Mouse (Mus musculus) adrenal gland, adult 2 months (tissue): ENCODE data around the gene Bcl2l1. TPM values are rescaled to one million over a fixed set of nuclear protein-coding genes. Genes with fewer than 3 reads are reported as not detected.
A peak's percentile ranks its signal among the peaks of the same experiment; 100 is the strongest.

ENCODE experiments used
- DNase-seq: peaks from one replicate; pipeline ENCODE4 v3.0.0; 2021
- long read RNA-seq: library from polyadenylated mRNA; stranded (forward); transcript quantifications from one replicate; pipeline ENCODE4 v2.0.0, GENCODE M21; 2021
- polyA plus RNA-seq: library from polyadenylated mRNA; depleted of rRNA; stranded (reverse); fragments of >200 nt; gene quantifications from 2 replicates; pipeline ENCODE4 v1.2.3, GENCODE M21; 2012; rRNA removed
- total RNA-seq, 2 experiments: library from RNA; stranded (reverse); gene quantifications; 2 replicates each; pipeline ENCODE4 v1.2.3; 2021

The Bcl2l1 gene
- total RNA-seq (10 to 100 TPM; 54.3 to 79.7 TPM), polyA plus RNA-seq (42.4 and 43.8 TPM in 2 replicates)
- long read RNA-seq, transcript Bcl2l1-201 (3 exons, 2,417 nt): major isoform, 23 of 69 reads
- long read RNA-seq, transcript Bcl2l1-202 (3 exons, 2,568 nt): minor isoform, 19 of 69 reads
- long read RNA-seq, partial matches to known transcripts: 10 of 69 reads
- long read RNA-seq, other reads (novel, unspliced or antisense): 17 of 69 reads

DNA sequence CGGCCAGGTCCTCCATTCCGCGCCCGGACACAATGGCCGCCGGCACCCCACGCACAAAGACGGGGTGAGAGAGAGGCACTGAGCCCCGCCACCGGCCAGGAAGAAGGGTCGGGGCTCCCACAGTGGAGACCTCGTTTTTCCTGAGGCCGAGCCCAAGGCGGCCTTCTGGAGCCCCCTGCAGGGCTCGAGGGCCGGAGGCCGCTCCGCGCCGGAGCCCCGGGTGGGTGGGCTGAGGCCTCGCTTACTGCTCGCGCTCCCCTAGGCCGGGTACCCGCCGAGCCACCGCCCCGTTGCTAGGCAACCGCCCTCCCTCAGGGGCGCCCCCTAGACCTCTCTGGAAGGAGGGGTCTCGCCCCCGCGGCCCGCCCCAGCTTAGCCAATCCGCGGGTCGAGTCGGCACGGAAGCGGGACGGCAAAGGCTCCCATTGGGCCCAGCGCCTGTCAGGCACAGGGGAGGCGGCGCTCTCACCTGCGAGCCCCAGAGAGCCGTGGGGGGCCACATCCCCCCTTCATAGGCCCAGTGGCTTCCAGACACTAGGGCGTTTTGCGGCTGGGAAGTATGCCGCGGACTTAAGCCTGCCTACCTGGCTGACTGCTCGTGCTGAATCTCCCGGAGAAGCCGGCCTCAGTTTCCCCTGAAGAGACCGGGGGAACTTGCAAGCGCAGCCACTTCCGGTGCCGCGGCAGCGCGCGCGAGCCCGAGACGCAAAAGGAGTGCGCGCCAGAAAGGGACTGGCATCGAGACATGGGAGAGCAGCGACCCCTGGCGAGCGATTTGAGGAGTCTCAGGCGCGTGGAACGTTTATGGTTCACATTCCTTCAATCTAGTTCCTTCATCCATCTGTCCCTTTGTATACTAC is at the start of gene Bcl2l1:
Gene Bcl2l1 (minus strand): TSS at position 710 of the 860 bp plus-strand sequence.
- peak; percentile 99 for DNase-seq

DNA sequence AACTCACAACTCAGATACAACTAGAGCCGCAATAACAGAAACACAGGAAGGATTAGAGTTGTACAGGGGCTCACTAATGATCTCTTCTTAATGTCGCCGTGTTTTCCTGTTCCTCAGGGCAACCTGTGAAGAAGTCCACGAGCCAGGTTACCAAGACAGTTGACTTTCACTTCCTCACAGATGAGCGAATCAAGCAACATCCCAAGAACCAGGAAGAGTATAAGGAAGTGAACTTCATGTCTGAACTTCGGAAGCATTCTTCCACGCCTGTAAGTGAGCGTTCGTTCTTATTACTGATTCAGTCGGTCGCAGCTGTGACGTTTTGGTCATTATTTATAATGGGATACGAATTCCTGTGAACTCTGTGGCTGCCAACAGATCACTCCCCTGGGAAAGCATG is 49.4 kb upstream of the Bcl2l1 start:
- no peak for DNase-seq

GRCm38 (mm10) chr2:152878239-152878638 is 46.7 kb upstream of the Bcl2l1 start:
- no peak for DNase-seq

DNA sequence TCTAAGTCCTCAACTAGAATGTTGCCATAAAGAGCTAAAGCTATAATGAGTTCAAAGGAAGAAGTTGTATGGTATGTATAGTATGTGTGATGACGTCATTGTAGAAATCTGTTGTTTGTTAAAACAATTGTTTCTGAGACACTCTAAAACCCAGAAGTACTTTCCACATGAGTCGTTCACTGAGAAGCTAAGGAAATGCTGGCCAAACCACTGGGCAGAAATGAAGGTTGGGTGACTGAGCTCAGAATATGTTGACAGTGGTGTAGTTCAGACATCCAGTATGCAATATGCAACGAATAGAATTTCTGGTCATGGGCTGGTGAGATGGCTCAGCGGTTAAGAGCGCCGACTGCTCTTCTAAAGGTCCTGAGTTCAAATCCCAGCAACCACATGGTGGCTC is 31.8 kb upstream of the Bcl2l1 start:
- no peak for DNase-seq

DNA sequence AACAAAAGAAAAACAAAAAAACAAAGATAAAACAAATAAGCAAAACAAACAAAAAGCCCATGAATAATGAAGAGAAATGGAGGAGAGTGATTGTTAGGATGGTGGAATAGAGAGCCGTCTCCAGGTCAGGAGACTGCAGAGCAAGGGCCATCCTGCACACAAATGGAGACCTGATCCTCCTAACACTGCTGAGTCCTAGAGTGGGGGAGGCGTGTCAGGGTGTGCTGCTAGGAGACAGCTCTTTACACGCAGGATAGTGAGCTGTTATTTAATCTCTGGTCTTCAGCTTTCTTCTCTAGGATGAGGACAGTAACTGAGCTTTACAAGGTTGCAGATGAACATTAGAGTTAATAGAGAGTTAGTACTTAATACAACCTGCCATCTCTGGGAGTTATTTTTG is 31.1 kb upstream of the Bcl2l1 start:
- no peak for DNase-seq

GRCm38 (mm10) chr2:152861891-152862290 is 30.4 kb upstream of the Bcl2l1 start:
- no peak for DNase-seq

GRCm38 (mm10) chr2:152859501-152859900 is 28.0 kb upstream of the Bcl2l1 start:
- DNase-seq: no peak

DNA sequence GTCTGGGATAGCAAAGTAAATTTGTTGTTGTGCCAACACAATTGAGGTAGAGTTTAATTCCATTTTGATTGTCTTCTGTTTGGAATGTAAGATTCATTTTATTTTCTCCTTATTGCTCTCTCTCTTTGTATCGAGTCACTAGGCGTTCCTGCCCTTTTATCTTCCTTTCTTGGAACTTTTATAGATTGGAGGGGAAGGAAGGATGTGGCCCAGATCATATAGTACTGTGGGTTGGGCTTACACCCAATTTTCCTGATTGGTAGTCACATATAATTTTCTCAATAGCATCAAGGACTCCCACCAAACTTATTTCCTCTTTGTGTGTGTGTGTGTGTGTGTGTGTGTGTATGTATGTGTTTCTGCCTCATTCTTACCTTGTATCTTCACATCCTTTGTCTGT is 16.9 kb upstream of the Bcl2l1 start:
- DNase-seq: no peak

DNA sequence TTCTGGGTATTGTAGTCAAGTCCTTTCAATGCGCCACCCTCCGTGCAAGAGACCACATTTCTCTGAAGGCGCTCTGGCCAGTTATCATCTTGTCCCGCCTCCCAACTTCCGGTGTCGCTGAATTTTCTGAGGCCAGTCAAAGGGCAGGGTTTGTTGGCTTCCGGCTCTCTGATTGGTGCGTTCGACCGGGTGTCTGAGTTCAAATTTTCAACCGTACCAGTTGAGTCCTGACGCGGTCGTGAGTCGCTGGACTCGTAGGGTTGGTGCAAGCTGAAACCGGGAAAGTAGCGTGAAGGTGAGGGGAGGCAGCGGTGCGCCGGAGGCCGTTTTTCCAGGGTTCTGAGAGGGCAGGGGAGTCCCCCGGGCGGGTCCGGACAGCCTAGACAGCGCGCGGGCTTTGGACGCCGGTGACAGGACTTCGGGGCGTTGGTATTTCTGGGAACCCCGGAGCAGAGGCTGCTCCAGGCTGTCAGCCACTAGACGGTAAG is 16.3 kb upstream of the Bcl2l1 start, which contains the start of gene Tpx2:
Gene Tpx2 (plus strand): TSS at position 150 of the 488 bp plus-strand sequence.
- DNase-seq: peak; percentile 97

GRCm38 (mm10) chr2:152847057-152847814 is 15.7 kb upstream of the Bcl2l1 start:
- DNase-seq: no peak

DNA sequence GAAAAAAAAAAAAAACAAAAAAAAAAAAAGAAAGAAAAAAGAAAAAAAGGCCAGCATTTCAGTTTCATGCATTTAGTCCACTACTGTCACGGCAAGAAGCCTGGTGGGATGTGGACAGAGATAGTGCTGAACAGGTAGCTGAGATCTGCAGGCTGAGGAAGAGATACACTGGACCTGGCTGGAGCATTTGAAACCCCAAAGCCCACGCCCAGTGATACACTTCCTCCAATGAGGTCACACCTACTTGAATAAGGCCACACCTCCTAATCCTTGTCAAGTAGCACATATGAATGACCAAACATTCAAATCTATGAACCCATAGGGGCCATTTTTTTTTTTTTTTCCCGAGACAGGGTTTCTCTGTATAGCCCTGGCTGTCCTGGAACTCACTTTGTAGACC is 11.2 kb upstream of the Bcl2l1 start:
- DNase-seq: no peak

GRCm38 (mm10) chr2:152839256-152839655 is 7.7 kb upstream of the Bcl2l1 start:
- no peak for DNase-seq

DNA sequence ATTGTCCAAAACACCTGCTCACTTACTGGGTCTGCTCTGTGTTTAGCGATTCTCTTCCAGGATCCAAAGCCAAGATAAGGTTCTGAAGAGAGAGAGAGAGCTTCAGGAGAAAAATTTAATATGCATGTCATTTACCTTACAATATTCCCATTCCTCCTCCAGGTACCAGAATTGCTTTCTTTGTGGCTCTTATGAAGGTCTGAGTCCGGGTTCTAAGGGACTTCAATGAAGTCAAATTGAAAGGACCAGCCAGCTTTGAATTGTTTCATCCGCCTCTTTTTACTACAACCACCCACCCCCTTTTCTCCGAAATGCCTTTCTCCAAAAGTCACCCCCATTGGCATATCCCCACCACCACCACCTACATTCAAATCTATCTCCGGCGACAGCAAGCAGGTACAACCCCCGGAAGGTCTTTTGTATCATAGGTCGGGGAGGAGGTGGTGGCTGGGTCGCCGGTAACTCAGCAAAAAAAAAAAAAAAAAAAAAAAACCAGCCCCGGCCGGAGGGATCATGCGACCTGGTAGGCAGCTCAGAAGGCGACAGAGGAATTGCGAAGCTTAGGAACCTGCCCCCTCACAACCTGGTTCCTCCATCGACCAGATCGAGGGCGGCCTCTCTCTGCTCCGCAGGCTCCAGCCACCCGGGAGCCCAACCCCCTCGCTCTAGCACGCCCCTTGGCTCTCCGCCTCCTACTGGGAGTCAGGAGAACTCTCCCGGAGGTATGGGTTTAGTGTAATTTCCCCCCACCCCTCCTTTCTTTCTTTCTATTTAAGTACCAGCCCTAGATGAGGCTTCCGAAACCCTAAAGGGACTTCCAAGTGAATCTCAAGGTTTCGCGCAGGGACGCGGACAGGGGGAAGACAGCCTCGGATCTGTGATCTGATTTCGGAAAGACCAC is 1.3 kb downstream of the Bcl2l1 start:
- peak; percentile 94 for DNase-seq

- no peak for DNase-seq
Observed at GRCm38 (mm10) chr2:152829367-152829881, 2.1 kb downstream of the Bcl2l1 start.

- no peak for DNase-seq
Observed at GRCm38 (mm10) chr2:152828532-152828931, 3.0 kb downstream of the Bcl2l1 start.

- DNase-seq: no peak
Observed at GRCm38 (mm10) chr2:152828011-152828370, 3.5 kb downstream of the Bcl2l1 start.

- DNase-seq: no peak
Observed at GRCm38 (mm10) chr2:152827321-152828010, 4.1 kb downstream of the Bcl2l1 start.

DNA sequence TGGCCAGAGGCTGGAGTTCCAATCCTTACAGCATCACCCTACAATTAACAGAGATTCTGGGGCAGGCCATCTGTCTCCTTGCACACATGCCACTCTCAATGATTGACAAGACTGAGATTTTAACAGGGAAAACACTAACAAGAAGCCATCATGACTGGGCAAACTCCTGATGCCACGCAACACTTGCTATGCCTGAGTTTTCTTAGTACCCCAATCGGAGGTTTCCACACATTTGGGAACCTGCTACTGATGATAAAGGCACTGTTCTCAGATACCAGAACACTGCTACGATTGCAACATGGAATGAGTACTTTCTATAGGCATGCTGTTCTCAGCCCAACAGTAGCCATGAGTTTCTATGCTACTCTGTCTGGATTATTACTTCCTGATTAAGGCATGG is 5.0 kb downstream of the Bcl2l1 start:
- no peak for DNase-seq

- no peak for DNase-seq
Observed at GRCm38 (mm10) chr2:152825713-152826112, 5.8 kb downstream of the Bcl2l1 start.

DNA sequence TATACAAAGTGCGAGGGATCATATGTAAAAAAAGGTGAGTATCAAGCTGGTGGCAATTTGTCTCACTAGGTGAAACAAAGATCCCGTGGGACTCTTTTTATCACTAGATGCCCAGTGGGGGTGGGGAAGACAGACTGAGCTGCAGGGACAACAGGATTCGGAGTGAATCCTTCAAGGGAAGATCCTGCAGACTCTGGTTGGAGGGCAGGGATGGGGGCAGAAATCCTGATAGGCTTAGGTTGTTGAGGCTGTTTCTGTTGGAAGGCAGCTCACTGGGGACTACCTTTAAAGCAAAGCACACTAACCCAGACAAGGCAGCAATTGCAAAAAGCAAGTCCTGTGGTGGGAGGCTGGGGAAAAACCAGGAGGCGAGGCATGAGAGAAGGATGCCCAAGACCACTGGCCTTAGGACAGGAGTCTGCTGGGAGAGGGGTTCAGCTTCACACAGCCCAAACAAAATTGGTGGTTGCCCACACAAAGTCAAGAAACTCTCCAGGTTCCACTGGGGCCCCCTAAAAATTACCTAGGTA is 6.3 kb downstream of the Bcl2l1 start:
- no peak for DNase-seq
